Mouse (Mus musculus) kidney, adult 18-20 months (tissue): Measurements from ENCODE around the gene Dpy19l3.

Experiments used
- DNase-seq: peaks from one replicate; pipeline ENCODE4 v3.0.0; 2021

Dpy19l3 gene

DNA sequence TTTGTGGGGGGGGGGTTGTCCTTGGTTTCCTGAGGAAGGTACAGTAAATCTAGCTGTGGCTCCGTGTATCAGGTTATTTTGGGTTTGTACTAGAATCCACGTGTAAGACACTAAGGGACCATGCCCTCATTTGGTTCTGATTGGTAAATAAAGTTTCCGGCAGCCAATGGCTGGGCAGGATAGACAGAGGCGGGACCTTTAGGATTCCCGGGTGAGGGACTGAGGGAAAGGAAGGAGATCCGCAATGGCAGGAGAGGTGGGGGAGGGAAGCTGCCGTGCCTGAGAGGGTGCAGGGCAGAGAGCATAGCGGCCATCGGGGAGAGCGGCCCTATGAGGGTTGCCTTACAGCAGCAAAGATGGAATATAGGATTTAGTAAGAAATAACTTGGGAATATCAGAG is 67.0 kb downstream of the Dpy19l3 start:
- DNase-seq = peak; percentile 31

GRCm38 (mm10) chr7:35686756-35687155 is 67.5 kb downstream of the Dpy19l3 start:
- DNase-seq = peak; percentile 63

- DNase-seq = no peak
Observed at GRCm38 (mm10) chr7:35686216-35686615, 68.0 kb downstream of the Dpy19l3 start.

- DNase-seq = no peak
Observed at GRCm38 (mm10) chr7:35683409-35684122, 70.7 kb downstream of the Dpy19l3 start.

GRCm38 (mm10) chr7:35681559-35681958 is 72.7 kb downstream of the Dpy19l3 start:
- DNase-seq = no peak

GRCm38 (mm10) chr7:35678976-35679375 is 75.3 kb downstream of the Dpy19l3 start:
- no peak for DNase-seq

GRCm38 (mm10) chr7:35668066-35669041 is 85.9 kb downstream of the Dpy19l3 start:
- no peak for DNase-seq

DNA sequence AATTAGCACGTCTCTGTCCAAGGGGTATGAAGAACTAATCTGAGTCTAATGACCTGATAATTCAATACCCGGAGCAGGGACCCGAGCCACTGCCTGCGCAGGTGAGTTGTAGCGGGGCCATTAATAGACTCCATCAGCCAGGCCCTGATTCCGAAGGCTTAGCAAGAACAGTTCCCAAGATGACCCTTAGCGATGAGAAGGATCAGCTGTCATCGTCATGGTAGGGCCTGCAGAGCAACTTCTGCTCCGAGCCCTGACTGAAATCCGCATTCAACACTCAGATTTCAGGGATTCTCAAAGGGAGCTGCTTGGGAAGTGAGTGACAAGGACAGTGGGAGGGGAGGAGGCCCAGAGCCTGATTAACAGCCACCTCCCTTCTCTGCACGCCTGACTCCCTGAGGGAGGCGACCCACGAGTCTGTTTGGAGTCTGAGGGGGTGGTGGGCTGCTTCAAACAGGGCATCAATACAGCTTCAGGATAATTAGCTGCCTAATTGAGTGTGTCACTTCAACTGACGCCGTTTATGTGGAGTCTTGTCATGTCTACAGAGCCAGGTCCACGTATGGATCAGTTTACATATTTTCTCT is 90.4 kb downstream of the Dpy19l3 start:
- no peak for DNase-seq

DNA sequence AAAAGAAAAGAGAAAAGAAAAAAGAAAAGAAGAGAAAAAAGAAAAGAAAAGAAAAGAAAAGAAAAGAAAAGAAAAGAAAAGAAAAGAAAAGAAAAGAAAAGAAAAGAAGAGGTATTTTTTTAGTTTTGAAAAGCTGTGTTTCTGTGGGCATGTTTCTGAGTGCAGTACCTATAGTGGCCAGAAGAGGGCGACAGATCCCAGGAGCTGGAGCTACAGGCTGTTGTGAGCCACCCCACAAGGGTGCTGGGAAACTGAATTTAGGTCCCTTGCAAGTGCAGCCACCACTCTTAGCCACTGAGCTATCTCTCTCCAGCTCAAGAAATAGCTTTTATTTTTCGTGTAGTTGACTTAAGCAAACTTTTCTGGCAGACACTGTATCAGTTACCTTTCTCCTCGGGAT is 95.1 kb downstream of the Dpy19l3 start:
- peak; percentile 32 for DNase-seq

DNA sequence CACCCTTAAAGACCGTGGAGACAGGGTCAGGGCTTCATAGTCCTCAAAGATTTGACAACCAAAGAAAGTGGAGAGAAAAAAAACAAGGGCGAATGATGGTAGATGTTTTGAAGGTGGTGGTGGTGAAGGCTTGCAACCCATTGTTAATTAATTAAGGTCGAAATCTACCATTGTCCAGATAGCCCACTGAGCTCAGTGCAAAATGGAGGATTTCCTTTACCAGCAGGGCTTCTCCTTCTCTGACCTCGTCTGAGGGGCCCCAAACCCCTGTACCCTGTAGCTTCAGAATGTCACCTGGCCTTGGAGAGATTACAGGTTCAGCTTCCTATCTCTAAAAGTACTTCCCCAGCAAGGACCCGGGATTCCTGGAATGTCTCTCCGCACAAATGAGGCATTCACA is 96.4 kb downstream of the Dpy19l3 start:
- no peak for DNase-seq

GRCm38 (mm10) chr7:35651583-35652270 is 102.5 kb downstream of the Dpy19l3 start:
- DNase-seq = no peak

- DNase-seq = no peak
Observed at GRCm38 (mm10) chr7:35650716-35651410, 103.4 kb downstream of the Dpy19l3 start.

DNA sequence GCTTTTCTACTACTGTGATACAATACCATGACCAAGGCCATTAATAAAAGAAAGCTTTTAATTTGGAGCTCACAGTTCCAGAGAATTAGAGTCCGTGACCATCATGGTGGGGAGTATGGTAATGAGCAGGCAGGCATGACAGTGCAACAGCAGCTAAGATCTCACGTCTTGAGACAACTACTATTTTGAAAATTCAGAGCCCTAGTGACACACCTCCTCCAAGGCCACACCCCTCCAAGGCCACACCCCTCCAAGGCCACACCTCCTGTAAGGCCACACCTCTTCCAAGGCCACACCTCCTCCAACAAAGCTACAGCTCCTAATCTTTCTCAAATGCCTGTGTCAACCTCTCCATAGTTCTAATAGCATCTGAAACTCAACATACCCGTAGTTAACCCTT is 105.2 kb downstream of the Dpy19l3 start:
- DNase-seq = peak; percentile 59

- DNase-seq = no peak
Observed at GRCm38 (mm10) chr7:35648239-35649069, 105.8 kb downstream of the Dpy19l3 start.

- DNase-seq = peak; percentile 97
Observed at GRCm38 (mm10) chr7:35647101-35647698, 107.1 kb downstream of the Dpy19l3 start, which contains the start of gene Pdcd5. Gene Pdcd5, minus strand, starts transcription at chr7:35647521.

GRCm38 (mm10) chr7:35646317-35647081 is 107.8 kb downstream of the Dpy19l3 start:
- DNase-seq = peak; percentile 11

GRCm38 (mm10) chr7:35640072-35640471 is 114.2 kb downstream of the Dpy19l3 start:
- DNase-seq = no peak

- no peak for DNase-seq
Observed at GRCm38 (mm10) chr7:35636874-35637273, 117.4 kb downstream of the Dpy19l3 start.

GRCm38 (mm10) chr7:35636229-35636628 is 118.0 kb downstream of the Dpy19l3 start:
- DNase-seq = peak; percentile 30
